Mouse (Mus musculus) cerebellum, postnatal 10 days (tissue): Measurements from ENCODE around the gene Prep.
"Not testable (repeated sequence)": the region's sequence is repeated elsewhere in the genome, so short reads cannot be mapped to it uniquely, and the experiment has no call there.

ENCODE experiments used
- DNase-seq, 2 experiments: peaks; one replicate each; pipeline ENCODE4 v3.0.0; 2021; ENCODE audit warnings: mixed read lengths in 2 of 2

Gene Prep

DNA sequence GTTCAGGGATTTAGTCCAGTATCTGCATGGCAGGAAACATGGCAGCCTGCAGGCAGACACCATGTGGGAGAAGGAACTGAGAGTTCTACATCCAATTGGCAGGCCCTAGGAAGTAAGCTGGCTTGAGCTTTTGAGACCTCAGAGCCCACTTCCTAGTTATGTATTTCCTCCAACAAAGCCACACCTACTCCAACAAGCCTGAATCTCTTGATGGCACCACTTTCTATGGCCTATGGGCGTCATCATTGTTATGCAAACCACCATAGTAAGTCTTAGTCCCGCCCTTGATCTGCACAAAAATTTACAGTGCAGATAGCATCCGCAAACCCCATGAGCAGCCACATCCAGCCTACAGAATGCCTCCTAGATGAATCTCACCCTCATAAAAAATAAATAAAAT, 54.6 kb downstream of the Prep start:
- DNase-seq: no peak

DNA sequence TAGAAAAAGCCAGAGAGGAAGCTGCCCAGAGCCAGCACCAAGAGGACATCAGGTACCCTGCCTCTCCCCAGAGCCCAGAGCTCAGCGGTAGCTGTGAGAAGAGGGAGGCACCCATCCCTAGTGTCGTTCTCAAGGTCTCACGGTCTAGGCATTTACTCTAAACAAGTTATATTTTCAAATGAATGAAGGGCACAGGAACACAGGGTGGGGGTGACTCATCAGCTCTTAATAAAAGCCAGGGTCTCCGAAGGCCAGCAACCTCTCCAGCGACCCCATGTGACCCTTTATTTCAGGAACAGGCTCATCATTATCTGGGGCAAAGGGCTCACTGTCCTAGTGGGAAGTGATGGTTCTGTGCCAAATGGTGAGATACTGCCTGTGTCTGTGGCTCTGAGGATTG, 55.5 kb downstream of the Prep start:
- DNase-seq: no peak

DNA sequence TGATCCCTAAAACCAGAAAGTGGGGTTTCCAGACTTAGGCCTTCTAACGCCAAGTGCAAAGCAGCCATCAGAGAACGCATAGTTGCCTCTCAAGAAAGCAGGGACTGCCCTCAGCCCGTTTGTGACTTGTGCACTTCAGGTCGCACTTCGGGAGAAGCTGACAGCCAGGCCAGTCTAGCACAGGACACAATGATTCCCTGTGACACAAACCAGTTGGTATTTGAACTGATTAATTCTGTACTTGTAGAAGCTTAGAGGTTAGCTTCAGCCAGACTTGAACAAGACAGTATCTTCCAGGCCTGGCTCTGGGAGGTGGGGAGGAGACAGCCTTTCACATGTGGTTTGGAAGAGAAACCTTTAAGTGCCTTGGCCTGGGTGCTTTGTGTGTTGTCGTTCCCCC, 56.0 kb downstream of the Prep start:
- DNase-seq: no peak

DNA sequence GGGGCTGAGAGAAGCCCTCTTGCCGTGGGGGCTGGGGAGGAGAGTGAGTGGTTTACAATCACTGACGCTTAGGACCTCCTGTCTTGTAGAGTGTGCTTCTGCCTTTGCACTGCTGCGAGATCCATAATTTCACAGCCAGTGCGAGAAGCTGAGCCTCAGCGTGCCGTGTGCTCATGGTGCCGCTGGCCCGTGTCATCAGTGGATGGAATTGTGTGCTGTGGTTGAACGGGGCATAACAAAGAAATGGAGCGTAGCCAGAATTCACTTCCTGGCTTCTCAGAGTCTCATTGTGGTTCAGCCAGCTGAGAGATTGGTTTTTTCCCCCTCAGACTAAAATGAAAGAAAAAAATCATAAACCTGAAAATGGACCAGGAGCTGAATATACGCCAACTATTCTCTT, 62.1 kb downstream of the Prep start:
- peak; percentile 36 to 56 for DNase-seq

DNA sequence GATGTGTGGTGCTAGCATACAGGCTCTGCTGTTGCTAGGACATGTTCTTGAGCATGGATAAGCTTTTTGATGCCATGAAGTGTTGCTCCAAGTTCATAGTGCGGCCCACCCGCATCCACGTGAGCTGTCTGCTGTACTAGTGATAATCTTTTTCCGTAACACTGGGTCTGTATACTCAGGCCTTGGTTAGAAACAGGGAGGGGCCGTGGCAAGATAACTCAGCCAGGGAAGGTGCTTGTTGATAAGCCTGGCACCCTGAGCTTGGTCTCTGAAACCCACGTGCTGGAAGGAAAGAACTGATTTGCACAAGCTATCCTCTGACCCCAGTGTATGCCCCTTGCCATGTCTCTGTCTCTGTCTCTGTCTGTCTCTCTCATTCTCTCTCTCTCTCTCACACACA, 63.0 kb downstream of the Prep start:
- DNase-seq: no peak

DNA sequence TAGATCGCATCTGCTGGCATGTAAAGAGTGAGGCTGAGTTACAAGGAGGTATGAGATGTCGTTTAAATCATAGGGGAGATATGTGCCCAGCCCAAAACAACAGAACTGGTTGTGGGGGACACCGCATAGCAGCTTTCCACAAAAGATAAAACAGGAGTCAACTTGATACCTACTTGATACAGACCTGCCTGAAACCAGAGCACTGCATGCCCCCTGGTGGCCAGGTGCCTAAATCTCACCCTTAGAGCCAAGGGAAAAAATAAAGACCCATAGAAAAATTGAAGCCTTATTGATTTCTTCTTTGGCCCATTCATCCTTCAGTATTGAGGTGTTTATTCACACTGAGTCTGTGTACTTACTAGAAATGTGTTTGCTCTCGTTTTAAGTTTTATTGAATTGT, 65.4 kb downstream of the Prep start:
- DNase-seq: peak; percentile 67 to 70

DNA sequence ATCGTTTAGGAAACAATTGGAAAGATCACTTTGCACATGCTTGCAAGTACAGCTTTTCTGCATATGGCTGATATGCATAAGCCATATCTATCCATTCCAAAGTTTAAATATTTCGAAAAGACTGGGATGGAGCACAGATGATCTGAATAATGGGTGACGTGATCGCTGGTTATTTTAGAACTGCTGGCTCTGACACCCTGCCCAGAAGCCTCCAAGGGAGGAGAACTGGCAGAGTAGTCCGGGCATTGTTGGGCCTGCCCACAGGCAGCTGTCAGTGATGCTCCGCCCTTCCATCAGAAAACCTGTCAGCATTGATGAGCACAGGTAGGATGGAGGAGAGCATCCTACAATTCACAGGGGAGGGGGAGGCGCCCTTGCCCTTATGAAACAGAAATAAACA, 69.8 kb downstream of the Prep start:
- DNase-seq: no peak

DNA sequence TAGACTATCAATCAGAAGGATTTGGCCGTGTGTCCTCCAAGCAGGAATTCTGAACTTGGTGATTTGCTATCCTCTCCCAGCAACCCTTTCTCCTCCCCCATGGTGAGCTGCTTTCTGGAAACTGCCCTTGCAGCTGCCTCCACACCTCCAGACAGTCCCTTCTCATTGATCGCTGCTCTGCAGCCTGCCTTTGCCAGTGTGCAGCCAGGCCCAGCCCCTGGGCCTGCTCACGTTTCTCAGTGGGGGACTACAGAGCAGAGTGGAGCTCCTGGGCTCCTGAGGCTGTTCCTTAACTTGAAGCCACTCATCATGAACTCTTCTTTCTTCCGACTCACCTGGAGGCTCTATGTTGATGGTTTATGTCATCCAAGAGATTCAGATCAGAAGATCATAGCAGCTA, 72.9 kb downstream of the Prep start:
- DNase-seq: no peak

DNA sequence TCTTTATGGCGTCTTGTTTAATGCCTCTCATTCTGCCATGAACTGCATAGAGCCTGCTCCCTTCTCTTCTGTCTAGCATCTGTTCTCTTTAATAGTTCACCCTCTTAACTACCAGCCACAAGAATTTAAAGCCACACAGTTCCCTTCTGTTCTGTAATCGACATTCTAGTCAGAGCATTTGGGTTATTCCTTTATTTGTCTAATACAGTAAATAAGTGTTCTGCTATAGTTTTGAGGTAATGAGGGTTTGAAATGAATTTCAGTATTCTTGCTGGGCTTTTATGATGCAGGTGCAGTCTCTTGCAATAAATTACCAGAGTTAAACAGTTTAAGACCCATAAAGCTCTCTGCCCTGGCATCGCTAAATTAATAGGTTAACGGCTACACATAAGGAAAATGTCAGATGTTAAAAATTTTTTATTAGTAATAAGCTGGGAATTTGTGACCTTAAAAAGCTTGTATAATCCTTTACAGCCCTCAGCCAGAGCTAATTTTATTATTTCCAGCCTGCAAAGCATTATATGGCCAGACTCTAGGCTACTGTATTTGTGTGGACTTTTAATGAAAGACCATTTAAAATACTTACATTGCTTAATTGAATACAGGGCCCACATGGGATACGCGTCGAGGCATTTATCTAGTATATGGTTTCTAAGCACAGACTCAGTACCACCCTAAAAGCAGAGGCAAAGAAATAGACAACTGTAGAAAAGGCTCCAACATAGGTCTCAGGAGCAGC, 73.6 kb downstream of the Prep start:
- no peak for DNase-seq

DNA sequence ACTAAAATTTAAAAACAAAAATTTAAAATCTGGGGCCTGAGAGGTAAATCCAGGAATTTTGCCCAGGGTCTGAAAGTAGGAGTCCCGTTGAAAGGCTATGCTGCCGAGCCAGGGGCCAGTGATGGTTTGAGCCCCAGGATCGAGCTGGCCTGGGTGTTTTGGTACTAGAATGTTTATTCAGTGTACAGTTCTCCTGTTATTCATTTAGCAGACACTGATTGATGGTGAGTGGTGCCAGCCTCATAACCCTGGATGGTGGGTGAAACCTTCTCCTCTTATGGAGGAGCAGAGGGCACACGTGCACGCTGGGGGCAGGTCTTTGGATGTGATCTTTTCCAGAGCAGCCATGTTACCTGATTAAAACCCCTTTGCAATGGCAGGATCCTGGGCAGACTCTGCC, 75.4 kb downstream of the Prep start:
- no peak for DNase-seq

DNA sequence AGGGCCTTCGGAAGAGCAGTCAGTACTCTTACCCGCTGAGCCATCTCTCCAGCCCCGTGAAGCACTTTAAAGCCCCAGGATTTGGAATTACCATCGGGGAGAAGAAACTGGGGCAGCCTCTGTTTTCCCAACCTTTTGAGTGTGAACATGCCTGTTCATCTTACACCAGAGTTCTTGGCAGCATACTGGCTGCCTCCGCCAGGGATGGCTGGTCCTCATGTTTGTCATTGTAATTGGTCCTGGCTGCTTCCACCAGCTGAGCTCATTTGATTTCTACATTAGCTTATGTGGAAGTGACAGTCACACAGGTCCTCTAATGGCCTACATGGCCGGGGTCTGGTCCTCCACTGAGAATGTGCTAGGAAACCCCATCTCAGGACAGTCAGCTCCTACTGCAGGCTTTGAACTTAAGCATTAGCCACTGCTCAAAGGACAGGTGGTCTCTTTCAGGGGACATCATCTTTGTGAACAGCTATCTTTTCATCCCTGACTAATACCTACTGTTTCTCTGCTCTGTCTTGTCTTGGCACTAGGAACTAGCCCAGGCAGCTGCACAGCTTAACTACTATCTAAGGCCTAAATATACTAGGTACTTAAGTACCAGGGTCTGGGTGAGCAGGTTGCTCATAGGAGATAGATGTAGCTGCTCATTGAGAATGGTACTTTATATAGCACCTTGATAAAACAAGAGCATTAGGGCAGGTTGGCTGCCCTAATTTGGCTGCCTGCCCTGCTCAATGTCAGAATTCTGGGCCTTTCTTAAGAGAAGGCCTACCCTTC, 77.2 kb downstream of the Prep start:
- no peak for DNase-seq

DNA sequence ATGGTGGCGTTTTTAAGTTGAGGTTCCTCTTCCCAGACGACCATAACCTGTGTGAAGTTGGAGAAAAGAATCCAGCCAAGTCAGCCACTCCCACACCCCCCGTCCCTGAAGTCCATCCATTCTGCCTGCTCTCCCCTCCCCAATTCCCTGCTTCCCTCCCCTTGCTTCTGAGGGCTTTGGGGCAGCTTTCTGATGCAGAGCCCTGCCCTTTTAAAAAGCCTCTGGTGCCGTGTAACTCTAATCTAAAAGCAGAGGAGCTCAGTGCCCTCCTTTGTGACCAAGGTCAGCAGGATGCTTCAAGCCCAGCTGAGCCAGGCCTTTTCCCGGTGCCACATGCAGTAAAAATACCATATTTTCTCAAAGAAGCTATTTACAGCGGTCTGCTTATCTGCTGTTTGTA, 79.8 kb downstream of the Prep start:
- DNase-seq: no peak

DNA sequence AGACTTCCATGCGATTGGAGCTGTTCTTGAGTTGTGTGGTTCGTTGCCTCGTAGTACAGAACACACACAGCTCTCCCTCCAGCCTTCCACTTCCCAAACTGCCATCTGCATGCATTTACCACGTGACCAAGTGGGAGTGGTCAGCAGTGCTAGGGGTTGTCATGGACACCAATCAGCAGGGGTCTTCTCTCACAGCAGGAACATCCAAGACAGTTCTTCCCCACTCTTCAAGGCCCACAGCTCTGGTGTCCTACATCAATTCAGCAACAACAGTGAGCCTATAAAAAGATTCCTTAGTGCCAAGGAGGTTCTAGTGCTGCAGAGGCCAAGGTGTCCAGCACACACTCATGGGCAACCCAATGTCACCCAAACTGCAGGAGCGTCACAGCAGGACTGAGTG, 84.1 kb downstream of the Prep start:
- DNase-seq: peak; percentile 30 to 44

DNA sequence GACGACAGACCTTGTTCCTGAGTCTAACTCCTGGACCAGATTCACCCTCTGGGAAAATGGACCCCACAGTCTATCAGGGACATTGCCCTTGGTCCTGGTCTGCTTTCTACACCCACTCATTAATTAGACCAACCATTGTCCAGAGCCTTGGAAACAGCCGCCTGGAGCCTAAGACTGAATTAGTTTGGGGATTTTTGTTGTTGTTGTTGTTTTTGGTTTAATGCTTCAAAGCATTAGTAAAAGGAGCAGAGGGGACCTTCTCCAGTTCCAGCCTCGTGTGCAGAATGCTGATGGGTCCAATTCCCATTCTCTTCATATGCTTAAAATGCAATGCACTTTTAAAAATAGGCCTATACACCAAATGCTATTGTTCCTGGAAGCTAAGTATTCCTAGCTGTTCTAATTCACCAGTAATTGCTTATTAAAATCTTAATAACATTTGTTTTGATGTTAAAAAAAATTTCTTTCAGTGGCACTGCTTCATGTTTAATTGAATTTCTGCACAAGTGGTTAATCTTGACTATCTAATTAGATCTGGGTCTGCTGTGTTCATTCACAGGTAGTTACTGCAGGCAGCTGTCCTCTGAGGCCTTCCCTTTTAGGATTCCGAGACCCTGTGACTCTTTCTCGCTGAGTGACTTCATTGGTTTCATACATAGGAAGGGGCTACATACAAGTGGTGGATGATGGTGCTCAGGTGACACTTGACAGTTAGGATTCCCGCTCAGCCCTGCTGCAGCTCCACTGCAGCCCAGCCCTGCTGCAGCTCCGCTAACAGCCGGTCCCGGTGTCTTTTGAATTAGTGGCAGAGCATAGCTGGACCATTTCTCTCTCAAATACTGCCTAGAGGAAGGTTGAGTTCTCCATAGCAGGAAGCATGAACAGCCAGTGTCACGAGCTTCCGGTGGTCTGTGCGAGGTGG, 85.0 kb downstream of the Prep start:
- DNase-seq: no peak

DNA sequence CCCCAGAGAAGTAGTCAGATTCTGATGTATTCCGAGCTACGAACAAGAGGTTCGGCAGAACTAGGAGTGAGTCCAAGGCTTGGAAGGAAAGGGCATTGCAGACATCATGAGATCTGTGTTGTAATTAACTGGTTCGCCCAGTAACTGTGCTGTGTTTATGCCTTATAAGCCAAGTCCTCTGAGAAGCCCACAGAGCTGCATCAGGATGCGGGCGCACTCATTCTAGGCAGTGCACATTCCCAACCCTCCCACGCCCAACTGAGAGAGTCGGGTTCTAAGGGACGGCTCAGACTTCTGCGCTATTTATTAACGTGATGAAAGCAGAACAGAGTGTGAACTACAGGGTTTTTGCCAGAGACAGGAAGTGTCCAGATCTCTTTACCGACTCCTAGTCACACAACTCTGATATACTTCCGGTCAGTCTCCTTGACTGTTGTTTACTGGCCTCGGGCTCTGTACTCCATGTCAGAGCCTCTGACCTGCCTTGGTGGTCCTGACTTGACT, 87.6 kb downstream of the Prep start:
- DNase-seq: no peak

DNA sequence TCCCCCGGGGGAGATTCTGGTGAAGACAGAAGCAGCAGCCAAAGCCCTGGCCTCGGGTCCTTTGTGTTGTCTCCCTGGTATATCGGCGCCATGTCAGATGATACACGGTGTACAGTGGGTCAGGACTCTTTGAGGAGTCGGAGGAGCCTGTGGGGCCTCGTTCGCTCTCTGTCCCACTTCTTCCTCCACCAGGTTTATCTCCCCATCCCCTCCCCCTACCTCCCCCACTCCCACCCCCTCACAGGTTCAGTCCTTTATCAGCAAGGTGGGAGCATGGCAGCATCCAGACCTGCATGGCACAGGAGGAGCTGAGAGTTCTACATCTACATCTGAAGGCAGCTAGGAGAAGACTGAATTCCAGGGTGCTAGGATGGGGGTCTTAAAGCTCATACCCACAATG, 98.8 kb downstream of the Prep start:
- DNase-seq: no peak

DNA sequence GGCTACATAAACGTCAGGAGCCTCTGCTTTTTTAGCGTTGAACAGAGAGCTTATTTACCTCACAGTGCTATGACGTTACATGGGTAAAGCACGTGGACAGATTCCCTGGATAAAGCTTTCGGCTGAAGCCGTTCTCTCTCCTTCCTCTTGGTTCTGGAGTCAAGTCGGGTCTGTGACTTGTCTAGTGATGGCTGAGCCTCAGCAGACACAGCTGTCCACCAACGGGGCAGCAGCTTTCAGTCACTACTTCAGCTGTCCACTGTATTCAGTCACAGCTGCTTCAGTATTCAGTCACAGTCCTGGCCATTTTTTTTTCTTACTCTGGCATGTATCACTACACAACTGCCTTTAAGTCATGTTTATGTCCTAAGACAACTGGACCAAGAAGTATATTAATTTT, 106.9 kb downstream of the Prep start:
- no peak for DNase-seq

DNA sequence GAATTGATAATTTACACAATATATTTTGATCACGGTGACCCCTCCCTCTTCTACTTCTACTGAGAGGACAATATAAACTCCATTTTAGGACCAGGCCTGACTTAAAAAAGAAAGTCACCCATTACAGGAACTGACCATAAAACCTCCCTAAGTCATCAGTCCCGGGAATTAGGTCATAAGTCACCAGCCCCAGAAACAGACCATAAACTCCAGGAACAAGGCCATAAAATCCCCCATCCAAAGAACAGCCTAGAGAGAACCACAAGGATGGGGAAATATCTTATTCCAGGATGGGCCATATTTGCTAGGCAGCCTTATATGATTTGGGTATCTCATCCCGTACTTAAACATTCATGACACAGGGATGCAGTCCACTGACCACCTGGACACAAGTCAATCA, 107.3 kb downstream of the Prep start:
- DNase-seq: no peak

DNA sequence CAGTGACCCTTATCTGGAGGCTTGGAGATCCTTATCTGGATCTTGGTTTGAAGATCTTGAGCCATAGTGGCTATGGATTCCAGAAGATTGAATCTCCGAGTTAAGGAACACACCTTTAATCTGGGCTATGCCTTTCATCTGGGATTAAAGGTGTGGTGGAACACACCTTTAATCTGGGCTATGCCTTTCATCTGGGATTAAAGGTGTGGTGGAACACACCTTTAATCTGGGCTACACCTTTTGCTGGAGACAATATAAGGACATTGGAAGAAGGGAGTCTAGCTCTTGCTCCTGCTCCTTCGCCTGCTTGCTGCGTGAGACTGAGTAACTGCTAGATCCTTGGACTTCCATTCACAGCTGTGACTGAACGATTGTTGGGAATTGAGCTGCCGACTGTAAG, 110.8 kb downstream of the Prep start, which contains the start of gene Popdc3:
Gene Popdc3, plus strand, starts transcription at position 301 of the 400 bp plus-strand sequence.
- not testable (repeated sequence) for DNase-seq

DNA sequence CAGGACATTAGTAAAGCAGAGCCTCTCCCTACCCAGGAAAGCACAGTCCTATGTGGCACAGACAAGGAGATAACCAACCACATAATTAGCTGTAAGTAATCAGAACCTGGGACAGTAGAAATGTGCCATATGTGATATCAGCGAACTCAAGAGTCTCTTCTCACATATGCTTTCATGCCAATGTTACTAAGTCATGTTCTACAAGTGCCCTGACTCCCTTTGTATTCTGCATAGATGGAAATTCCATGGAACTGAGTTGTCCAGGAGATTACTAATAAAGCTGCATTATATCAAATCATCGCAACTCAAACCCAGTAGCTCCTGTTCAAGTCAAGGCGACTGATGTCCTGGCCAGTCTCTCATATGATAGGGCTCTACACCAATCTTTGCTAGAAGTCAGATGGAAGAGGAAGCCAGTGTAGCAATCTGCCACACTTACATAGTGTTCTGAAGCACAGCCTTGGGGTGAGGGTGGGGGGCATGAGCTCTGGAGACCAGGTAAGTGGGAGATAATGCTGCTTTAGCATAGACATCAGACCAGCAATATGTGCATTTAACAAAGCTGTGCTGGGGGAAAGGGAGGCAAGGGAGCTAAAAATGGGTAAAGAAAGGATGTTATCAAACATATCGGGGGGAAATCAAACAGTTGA, 113.8 kb downstream of the Prep start:
- DNase-seq: no peak

DNA sequence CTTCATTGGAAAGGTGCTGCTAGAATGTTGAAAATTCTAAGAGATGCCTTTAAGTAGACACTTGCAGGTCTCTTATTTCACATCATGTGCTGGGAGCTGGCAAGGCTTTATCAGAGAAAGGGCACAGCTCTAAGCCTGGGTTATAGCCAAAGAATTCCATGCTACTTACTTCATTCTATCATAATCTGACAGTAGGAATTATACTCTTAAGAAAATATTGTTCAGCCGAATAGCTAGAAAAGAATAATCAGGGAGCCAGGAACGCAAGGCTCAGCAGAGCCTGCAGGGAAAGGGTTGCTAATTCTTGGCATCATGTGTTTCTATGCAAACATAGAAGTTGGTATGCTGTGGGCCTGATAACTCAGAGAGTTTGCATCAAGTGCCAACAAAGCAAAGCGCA, 114.3 kb downstream of the Prep start:
- DNase-seq: no peak

DNA sequence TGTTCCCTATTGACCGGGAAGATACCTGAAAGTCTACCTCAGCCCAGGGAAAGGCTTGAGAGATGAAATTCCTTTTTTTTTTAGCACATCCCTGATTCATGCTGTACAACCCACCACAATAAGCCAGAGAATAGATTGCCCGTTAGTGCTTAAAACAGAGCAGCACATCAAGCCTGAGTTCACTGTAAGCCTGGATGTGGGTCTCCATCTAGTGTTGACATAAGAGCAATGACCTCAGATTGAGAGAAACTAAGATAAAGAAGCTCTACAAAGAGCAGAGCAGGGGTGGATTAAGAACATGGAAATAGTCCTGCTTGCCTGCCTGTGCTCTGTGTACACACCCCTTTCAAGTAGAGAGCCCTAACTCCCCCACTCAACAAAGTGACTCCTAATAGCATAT, 118.5 kb downstream of the Prep start:
- DNase-seq: no peak
